Mouse (Mus musculus) C2C12 (cell line): Measurements from ENCODE around the gene Sike1.

Source experiments
- CTCF ChIP-seq: IDR thresholded peaks from one replicate; pipeline ENCODE4 v1.5.1; 2011; ENCODE audit not compliant: control insufficient read depth, insufficient read depth, insufficient read length
- MYOD1 ChIP-seq: IDR thresholded peaks from one replicate; pipeline ENCODE4 v1.6.1; 2011; ENCODE audit warnings: low read depth; ENCODE audit not compliant: control insufficient read depth, insufficient read length

DNA sequence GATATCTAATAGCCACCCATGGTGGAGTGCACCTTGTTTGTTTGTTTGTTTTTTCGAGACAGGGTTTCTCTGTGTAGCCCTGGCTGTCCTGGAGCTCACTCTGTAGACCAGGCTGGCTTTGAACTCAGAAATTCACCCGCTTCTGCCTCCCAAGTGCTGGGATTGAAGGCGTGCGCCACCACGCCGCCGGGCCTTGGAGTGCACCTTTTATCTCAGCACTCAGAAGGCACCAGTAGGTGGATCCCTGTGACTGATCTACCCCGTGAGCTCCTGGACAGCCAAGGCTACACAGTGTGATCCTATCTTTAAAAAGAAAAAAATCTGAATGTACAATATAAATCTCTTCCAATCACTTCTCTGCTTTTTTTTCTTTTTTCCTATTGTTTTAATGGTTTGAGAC, 4.5 kb upstream of the Sike1 start:
- no peak for TF ChIP-seq CTCF
- no peak for TF ChIP-seq MYOD1
